Mouse (Mus musculus): ENCODE data around the gene Olfr186.
"Not testable (repeated sequence)": the region's sequence is repeated elsewhere in the genome, so short reads cannot be mapped to it uniquely, and the experiment has no call there.

The Olfr186 gene
- long read RNA-seq, experiment 1, result 0 reads
- long read RNA-seq, experiment 2, result 0 reads

DNA sequence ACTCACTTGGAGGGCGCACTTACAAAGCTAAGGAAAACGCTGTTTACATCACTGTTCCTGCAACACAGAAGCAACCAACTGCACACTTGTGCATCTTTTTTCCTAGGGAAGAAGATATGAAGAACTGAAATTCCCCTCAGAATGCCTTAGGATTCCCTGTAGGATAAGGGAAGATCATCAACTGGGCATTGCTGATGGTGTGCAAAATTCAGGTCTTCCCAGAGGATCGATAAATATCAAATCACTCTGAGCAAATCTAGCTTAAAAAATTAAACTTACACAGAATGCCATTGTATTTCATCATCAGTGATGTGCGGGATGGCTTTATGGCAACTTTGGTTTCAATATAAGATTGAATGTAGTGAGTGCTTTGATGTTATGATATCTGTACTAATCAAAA is at the start of gene Olfr186:
Olfr186 (minus strand) TSS at position 101 of the 400 bp plus-strand sequence.
- intact Hi-C loops (cut with DNase I), result no loop called here

DNA sequence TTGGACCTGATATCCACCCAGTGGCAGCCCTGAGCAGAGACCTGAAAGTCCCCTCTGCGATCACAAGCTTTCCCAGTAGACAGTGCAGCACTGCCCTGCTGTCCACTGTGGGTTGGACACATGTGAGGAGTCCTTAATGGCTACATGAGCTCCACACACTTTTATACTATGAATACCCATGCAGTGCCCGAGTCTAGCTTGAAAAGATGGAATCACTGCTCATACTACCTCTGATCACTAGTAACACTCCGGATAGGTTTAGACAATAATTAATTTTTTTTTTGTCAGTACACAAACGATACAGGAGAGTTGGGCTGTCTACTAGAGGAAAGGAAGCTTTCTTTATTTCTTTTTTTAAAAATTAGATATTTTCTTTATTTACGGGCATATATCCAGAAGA is 47.8 kb upstream of the Olfr186 start, which contains the start of gene Olfr190:
Olfr190 (minus strand) TSS at position 101 of the 400 bp plus-strand sequence.
- intact Hi-C loops (cut with DNase I), result no loop called here

DNA sequence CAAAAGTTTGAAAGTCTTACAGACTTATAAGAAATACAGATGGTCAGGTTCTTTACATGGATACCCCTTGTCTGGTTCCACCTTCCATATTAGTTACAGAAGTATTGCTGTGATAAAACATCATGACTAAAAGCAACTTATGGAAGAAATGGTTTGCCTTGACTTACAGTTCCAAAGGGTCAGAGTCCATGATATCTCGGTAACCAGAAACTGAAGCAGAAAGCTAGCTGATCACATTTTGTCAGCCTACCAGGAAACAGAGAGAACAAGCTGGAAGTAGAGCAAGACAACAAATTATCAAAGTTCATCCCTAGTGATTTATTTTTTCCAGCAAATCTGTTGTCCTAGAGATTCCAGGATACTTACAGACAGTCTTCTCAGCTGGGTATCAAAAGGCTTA is 43.4 kb upstream of the Olfr186 start:
- intact Hi-C loops (cut with DNase I), result no loop called here

DNA sequence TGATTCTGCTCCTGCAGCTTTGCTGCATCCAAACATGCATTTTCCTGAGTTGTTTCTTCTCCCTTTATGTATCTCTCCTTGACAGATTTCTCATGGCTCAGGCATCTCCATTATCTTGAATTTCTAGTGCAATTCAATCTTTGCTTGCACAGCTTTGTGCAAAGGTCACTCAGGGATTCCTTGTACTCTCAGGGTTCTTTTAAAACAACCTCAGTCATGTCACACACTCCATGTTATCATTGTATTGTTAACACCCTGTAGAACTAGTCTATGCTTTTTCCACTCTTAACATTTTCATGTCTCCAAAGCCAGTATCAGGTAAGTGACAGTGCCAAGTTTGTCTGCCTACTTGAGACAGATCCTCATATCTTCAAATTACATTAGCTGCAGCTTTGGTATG is 41.7 kb upstream of the Olfr186 start:
- intact Hi-C loops (cut with DNase I), result no loop called here

DNA sequence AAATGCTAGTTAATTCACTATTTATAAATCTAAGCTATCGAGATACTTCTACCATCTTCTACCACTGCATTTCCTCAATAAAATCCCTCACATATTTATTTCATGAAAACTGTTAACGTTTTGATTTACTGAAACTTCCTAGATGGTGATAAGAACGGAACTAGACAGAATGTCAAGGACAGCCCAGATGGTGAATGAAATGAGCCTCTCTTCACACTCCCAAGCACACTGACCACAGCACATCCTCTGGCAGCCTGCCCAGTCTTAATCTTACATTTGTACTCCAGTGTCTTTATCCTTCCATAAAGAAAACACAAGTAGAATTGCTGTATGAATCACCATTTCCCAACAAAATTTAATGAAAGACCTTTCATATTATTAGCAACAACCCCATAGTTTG is 32.3 kb upstream of the Olfr186 start:
- intact Hi-C loops (cut with DNase I), result not testable (repeated sequence)

DNA sequence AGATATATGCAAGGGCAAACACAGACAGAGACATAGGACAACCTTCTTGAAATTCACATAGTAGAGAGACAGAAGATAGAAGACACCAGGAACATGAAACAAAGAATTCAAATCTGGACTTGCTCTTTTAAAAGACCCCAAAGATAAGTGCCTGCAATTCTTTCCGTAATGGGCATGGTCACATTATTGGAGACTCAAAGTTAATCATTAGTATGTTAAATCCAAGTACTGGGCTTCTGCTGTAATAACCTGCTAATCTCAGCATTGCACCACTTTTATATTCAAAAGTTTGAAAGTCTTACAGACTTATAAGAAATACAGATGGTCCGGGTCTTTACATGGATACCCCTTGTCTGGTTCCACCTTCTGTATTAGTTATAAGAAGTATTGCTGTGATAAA is 19.2 kb upstream of the Olfr186 start:
- intact Hi-C loops (cut with DNase I), result not testable (repeated sequence)

DNA sequence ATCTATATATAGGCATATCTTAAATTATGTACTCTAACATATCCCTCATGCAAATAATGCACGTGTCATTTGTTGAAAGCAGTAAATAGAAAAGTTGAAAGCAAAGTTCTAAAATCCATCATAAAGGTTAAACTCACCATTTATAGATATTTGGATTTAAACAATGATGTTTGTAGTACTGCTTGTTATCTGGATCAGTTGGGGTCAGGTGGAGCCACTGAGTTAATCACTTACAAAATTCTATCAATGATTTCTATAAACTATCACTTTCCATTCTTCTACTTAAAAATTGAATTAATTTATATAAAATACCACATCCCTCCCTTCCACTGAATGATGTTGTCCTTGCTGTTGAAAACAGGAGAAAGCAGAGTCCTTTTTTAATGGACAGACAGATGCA is 18.8 kb upstream of the Olfr186 start:
- intact Hi-C loops (cut with DNase I), result no loop called here

DNA sequence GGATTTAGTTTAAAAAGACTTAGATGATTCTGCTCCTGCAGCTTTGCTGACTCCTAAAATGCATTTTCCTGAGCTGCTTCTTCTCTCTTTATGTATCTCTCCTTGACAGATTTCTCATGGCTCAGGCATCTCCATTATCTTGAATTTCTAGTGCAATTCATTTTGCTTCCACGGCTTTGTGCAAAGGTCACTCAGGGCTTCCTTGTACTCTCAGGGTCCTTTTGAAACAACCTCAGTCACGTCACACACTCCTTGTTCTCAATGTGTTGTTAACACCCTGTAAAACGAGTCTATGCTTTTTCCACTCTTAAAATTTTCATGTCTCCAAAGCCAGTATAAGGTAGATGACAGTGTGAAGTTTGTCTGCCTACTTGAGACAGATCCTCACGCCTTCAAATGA is 17.5 kb upstream of the Olfr186 start:
- intact Hi-C loops (cut with DNase I), result no loop called here

DNA sequence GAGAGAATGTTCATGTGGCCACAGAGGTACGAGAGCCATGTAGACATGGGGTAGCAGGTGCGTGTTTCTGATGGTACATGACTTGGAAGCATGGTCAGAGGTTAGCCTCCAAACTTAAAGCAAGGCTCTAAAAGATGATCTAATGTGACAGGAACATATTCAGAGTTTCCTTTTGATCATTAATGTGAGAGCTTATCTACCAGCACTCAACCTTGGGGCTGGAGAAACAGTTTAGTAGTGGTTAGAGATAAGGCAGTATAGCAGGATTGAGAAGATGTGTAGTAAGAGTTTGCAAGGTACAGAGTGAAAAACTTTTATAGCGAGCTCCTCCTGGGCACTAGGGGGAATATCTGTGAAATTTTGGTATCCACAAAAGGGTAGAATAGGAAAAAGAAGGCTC is 15.7 kb upstream of the Olfr186 start:
- intact Hi-C loops (cut with DNase I), result no loop called here

DNA sequence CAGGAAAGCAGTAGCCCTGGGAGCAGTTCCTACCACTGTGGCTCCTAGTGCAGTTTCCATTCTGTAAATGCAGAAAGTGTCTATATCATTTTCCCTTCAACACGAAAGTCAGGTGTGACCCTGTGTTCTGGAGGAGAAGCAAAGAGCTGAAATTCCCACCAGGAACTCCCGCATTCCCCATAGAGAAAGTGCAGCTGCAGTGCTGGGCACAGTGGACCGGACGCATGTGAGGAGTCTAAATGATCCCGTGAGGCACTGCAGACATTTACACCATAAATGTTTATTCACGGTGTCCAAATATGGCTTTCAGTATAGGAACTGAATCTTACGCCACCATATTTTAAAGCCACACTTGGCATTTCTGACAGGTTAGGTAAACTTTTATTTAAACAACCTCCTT is 9.6 kb upstream of the Olfr186 start, which contains the start of gene Olfr187:
Olfr187 (minus strand) TSS at position 58 of the 400 bp plus-strand sequence.
- intact Hi-C loops (cut with DNase I), result no loop called here

DNA sequence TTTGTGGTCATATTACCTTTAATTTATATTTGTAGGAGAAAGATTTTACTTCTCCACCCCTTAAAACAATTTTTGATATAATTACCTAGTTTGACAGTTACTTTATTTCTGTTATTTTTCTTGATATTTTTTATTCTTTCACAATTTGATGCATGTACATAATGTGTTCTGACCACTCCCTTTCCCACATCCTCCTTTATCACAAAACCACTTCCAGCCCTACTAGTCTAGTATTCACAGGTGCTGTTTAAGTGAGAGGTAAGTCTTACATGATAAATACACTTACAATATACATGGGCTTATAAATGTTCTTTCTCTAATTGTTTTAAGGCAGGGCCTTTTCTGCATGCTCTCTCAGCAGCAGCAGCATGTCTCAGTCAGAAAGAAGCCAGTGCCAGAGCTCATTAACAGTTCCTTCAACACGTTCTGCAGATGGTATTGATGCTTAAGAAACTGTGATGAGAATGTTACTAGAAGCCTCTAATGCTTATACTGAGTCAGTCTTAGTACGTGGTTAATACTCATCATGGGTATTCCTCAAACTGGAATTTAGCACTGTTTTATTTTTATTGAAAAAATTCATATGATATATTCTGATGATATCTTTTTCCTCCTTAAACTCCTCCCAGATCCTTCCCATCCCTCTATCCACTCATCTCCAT is 16.6 kb downstream of the Olfr186 start:
- intact Hi-C loops (cut with DNase I), result no loop called here

DNA sequence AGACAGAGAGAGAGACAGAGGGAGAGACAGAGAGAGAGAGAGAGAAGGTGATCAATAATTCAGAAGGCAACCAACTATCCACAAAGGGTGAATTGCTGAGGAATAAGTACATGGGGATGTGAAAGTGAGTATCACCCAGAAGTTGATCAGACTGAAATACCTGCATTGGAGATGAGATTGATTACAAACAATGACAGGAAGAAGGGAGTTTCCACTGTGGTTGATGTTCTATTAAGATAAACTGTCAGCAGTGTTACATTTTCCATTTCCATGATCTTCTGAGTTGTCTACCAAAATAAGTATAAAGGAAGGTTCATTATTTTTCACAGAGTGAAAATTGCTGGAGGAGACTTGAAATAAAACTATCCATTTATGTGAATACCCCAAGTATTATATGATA is 22.9 kb downstream of the Olfr186 start:
- intact Hi-C loops (cut with DNase I), result no loop called here

DNA sequence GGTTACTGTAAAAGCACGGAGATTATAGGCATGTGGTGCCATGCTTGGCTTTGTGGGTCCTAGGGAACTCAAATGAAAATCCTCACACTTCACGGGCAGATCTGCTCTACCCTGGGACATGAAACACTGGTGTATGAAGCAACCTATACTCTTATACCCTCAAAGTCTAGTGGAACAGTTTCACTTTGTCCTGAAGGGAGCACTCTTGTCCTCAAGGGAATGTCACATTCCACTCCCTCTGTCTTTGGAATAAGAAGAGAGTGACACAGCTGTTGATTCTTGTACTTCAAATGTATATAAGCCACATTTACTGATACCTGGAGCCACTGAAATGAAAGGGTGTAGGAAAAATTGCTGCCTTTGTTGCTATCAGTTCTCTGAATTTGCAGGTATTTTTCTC is 35.0 kb downstream of the Olfr186 start, which contains the start of gene Olfr183:
Olfr183 (plus strand) TSS at position 301 of the 400 bp plus-strand sequence.
- intact Hi-C loops (cut with DNase I), result no loop called here

All from adrenal gland (tissue).